8 mouse cellular contexts compared by ENCODE assay signal in genomic region chr9:65188599-65188998, GRCm38 (mm10). TPM values are rescaled to one million over a fixed set of nuclear protein-coding genes. Genes with fewer than 3 reads are reported as not detected.
DNase-seq lines count a peak whose midpoint lies in the region; ATAC-seq and TF ChIP-seq lines count a peak whose summit lies in the region.

No protein-coding gene starts in this region.

- no peak for TF ChIP-seq EP300 in ES-Bruce4 (IDR thresholded peaks at IDR 0.05; ENCODE audit: insufficient read depth, low read depth, low read length)

- ATAC-seq in lung, embryonic 15.5 days (ENCODE audit: borderline replicate concordance, extremely low read depth, low FRiP score, low TSS enrichment) = peak; percentile 28; the same call in 1 of the 2 replicates

- no peak overlapping the region for H3K9ac ChIP-seq in ES-Bruce4 (ENCODE audit: low read depth, poor library complexity, severe bottlenecking)
- H3K9ac ChIP-seq in lung, embryonic 15.5 days = no peak overlapping the region

- whole genome bisulfite sequencing in forebrain, embryonic 10.5 days = 3% methylated on average over 3 of the region's 3 CpGs
- WGBS in lung, embryonic 15.5 days = 2% methylated on average over 3 of the region's 3 CpGs

- intact Hi-C loops in heart, postnatal 36 days (cut with DNase I) = loop anchor here (1.0 kb wide), 1 partner anchor 55 kb away; no protein-coding TSS in a partner anchor

- no peak overlapping the region for H3K4me3 ChIP-seq in ES-Bruce4 (ENCODE audit: low read depth, low read length)
- no peak overlapping the region for H3K4me3 ChIP-seq in forebrain, embryonic 10.5 days
- no peak overlapping the region for H3K4me3 ChIP-seq in lung, embryonic 15.5 days

- DNase-seq in brain, embryonic 18.5 days (ENCODE audit: low read depth, low spot score) = peak; percentile 82
- DNase-seq in forebrain, embryonic 10.5 days (ENCODE audit: extremely low spot score, low spot score) = peak; percentile 82
- DNase-seq in heart, postnatal 36 days = peak; percentile 85 to 86
- peak; percentile 78 to 93 for DNase-seq in layer of hippocampus, adult 8-10 months (ENCODE audit: low spot score in 2 of 2)
- peak; percentile 51 for DNase-seq in ovary, adult 18-20 months (ENCODE audit: low spot score)
- DNase-seq in thymus, adult 18-20 months = peak; percentile 21 to 41

- TF ChIP-seq CTCF in ES-Bruce4 (IDR thresholded peaks at IDR 0.05; ENCODE audit: low read depth, low read length) = peak; percentile 86

- H3K36me3 ChIP-seq in ES-Bruce4 (ENCODE audit: control insufficient read depth, insufficient read depth, low read length, poor library complexity, severe bottlenecking) = no peaks in the 10 kb centered on the region
- peaks cover 35% of the 10 kb centered on the region for H3K36me3 ChIP-seq in forebrain, embryonic 10.5 days (replicated peaks)
- no peaks in the 10 kb centered on the region for H3K36me3 ChIP-seq in lung, embryonic 15.5 days

- no peak for TF ChIP-seq POLR2A in ES-Bruce4 (IDR thresholded peaks at IDR 0.05; ENCODE audit: insufficient read depth, low read length)

- H3K4me2 ChIP-seq in lung, embryonic 15.5 days = no peak overlapping the region

- H3K27ac ChIP-seq in ES-Bruce4 (ENCODE audit: insufficient read depth, low read length) = no peak overlapping the region
- no peak overlapping the region for H3K27ac ChIP-seq in forebrain, embryonic 10.5 days
- H3K27ac ChIP-seq in lung, embryonic 15.5 days = no peak overlapping the region

- H3K9me3 ChIP-seq in ES-Bruce4 (replicated peaks; ENCODE audit: control insufficient read depth, insufficient read depth, low read length, poor library complexity, severe bottlenecking) = no peaks in the 10 kb centered on the region
- H3K9me3 ChIP-seq in forebrain, embryonic 10.5 days = no peaks in the 10 kb centered on the region
- H3K9me3 ChIP-seq in lung, embryonic 15.5 days = no peaks in the 10 kb centered on the region

- peaks cover 6% of the 10 kb centered on the region for H3K4me1 ChIP-seq in ES-Bruce4 (ENCODE audit: control insufficient read depth, insufficient read depth, low read length)
- H3K4me1 ChIP-seq in forebrain, embryonic 10.5 days = peaks cover 67% of the 10 kb centered on the region
- peaks cover 22% of the 10 kb centered on the region for H3K4me1 ChIP-seq in lung, embryonic 15.5 days

- H3K27me3 ChIP-seq in ES-Bruce4 (ENCODE audit: control insufficient read depth, insufficient read depth, low read length, poor library complexity, severe bottlenecking) = no peaks in the 10 kb centered on the region
- peaks cover 3% of the 10 kb centered on the region; the same call in 1 of the 2 replicates for H3K27me3 ChIP-seq in forebrain, embryonic 10.5 days (ENCODE audit: poor library complexity, severe bottlenecking)
- no peaks in the 10 kb centered on the region for H3K27me3 ChIP-seq in lung, embryonic 15.5 days

RNA-seq across cellular contexts. Expression of gene Parp16, which starts 6.6 kb away (rescaled TPM):
- polyA plus RNA-seq in ES-Bruce4 (2011; ENCODE audit: insufficient read depth, insufficient read length, low read depth, missing spikeins) = 5.7 and 7.1 TPM in 2 replicates
- polyA plus RNA-seq in forebrain, embryonic 10.5 days (2016; fragmentation: Nextera tagmentation; extraction: Ambion mirVana) = 7.0 and 8.5 TPM in 2 replicates
- 1 to 10 TPM; 3.8 to 4.1 TPM for total RNA-seq in heart, postnatal 36 days (2021)
- total RNA-seq in layer of hippocampus, adult 8-10 months (2022) = 1 to 10 TPM; 4.4 to 6.0 (median 5.6) TPM
- polyA plus RNA-seq in lung, embryonic 15.5 days (2015; fragmentation: Nextera tagmentation; extraction: Ambion mirVana) = 5.4 and 5.6 TPM in 2 replicates

RNA-seq across cellular contexts. Expression of gene Igdcc3, which starts 47.6 kb away (rescaled TPM):
- 8.6 and 8.9 TPM in 2 replicates for polyA plus RNA-seq in ES-Bruce4 (2011; ENCODE audit: insufficient read depth, insufficient read length, low read depth, missing spikeins)
- 208 and 246 TPM in 2 replicates for polyA plus RNA-seq in forebrain, embryonic 10.5 days (2016; fragmentation: Nextera tagmentation; extraction: Ambion mirVana)
- under 1 TPM in 1 of 2 experiments, not detected in 1; 0.08 TPM for total RNA-seq in heart, postnatal 36 days (2021)
- 1 to 10 TPM; 2.3 to 3.2 (median 2.5) TPM for total RNA-seq in layer of hippocampus, adult 8-10 months (2022)
- polyA plus RNA-seq in lung, embryonic 15.5 days (2015; fragmentation: Nextera tagmentation; extraction: Ambion mirVana) = 1.8 and 2.0 TPM in 2 replicates

Comparison
In these comparisons a context has a peak if more than half of its experiments do, and no peak if none do; other contexts are left out.
1. DNase-seq: peak in every context shown above with its lines; median percentile 86 in heart, postnatal 36 days; 86 in layer of hippocampus, adult 8-10 months; 82 in brain, embryonic 18.5 days; 82 in forebrain, embryonic 10.5 days; 51 in ovary, adult 18-20 months; 31 in thymus, adult 18-20 months.
2. RNA of gene Igdcc3, which starts 47.6 kb away (polyA plus RNA-seq): 208 to 246 TPM in forebrain, embryonic 10.5 days; 8.6 to 8.9 TPM in ES-Bruce4 and 1.8 to 2.0 TPM in lung, embryonic 15.5 days; every median in the first group is over 10 times any median in the second.